Mouse (Mus musculus): ENCODE measurements at regions not wholly inside any gene's neighbourhood (a gene's known extent, or its start where the extent isn't known, plus 50 kb on each side); places are given as distances from the start of the nearest gene placed in this dataset.

DNA sequence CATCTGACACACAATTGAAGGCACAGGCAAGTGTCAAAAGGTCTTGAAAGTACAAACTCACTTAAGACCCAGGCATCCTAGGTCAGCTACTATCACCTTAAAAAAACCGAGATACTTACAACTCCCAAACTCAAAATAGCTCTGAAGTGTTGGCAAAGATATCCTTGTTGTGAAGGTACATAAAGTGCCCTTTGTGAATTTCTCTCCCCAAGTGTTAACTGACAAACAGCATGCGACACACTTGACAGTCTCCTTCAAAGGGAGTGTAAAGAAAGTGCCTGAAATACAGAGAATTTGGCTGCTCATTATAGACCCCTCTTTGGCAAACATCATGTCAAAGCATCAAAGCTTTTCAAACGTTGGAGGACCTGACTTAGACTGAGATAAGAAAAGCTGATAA lies 2634.2 kb downstream of the 9330182O14Rik start:
- no peak for TF ChIP-seq FLI1 (IDR thresholded peaks at IDR 0.05; ENCODE audit: low read length)
- TF ChIP-seq GATA1 (IDR thresholded peaks at IDR 0.05; ENCODE audit: borderline replicate concordance, low read length), result no peak

All from megakaryocyte, embryonic 14.5 days (primary cell).